Mouse (Mus musculus) fat pad, adult 2 months (tissue): ENCODE data around the gene Adk.
"Not testable (repeated sequence)": the region's sequence is repeated elsewhere in the genome, so short reads cannot be mapped to it uniquely, and the experiment has no call there.

Source experiments
- DNase-seq: peaks from one replicate; pipeline ENCODE4 v3.0.0-alpha.2; 2011; ENCODE audit warnings: low read depth, low spot score; ENCODE audit errors: extremely low read depth

Gene Adk

DNA sequence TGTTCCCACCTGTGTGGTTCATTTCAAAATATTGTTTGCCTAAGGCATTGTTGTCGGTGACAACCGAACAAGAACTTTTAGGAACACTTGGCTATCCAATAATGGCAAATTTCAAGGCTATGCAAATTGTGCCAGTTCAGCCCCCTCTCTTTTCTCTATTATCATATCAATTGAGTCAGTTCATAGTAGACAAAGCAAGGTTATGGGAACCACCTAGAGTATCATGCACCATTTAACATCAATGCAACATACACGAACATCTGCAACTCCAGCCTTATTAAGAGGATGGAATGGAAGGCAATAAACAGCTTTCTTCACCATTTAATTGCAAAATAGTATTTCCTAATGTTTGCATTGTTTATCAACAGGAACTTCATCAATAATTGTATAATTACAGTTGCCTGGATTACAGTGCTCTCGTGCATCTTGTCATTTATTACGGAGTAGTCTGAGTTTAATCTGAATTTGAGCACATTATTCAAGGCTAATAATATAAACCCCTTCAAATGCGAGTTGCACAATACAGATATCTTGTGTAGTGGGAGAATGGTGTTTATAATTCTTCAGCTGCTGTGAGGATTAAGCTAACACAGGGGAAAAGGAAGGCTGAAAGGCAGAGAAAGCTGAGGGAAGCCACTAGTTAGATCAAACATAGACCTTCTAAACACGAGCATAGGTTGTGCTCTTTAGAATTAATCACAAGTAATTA is 358.5 kb downstream of the Adk start:
- no peak for DNase-seq

DNA sequence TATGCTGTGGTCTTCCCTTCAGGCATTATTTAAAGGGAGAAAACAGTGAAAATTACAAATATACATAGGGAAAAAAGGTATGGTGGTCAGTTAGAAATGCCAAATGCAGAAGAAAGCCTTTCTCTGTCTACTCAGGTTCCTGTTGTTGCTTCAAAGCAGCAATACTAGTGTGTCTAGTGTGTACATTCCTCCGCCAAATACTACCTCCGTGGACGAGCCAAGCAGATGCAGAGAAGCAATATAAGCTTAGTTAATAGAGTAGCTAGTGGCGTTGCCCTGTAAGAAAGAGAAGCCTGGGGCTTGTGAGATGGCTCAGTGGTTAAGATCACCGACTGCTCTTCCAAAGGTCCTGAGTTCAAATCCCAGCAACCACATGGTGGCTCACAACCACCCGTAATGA is 359.1 kb downstream of the Adk start:
- no peak for DNase-seq

DNA sequence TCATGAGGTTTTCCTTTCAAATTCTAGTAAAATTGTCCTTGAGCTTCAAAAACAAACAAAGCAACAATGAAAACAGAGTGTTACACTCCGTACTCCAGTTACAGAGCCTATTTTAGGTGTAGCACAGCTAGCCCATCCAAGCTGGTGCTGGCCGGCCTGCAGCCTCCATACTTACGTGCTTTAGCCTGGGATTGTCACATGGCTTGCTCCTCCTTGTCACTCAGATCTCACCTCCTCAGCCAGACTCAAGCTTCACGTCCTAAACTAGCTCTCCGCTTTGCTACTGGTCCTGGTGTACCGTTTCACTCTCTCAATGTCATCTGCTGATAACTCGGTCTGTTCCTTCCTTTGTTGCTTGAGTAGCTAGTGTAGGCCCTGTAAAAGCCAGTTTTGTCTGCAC is 366.0 kb downstream of the Adk start:
- DNase-seq, result no peak

DNA sequence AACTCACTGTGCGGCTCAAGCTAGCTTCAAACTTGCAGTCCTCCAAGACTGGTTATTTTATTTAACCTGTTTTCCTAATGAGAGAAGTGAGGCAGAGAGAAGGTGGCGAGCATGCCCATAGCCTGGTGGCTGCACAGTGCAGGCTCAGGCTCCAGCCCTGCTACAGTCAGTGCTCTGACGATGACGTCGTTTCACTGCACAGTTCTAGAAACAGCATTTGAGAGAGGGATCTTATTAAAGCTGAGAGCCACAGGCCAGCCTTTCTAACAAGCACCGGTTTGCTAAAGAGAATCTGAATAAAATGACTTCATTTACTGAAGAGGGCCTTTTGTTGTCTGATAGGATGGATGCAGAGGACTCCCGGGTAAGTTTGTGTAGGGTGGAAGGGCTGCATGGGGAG is 375.0 kb downstream of the Adk start:
- DNase-seq, result no peak

DNA sequence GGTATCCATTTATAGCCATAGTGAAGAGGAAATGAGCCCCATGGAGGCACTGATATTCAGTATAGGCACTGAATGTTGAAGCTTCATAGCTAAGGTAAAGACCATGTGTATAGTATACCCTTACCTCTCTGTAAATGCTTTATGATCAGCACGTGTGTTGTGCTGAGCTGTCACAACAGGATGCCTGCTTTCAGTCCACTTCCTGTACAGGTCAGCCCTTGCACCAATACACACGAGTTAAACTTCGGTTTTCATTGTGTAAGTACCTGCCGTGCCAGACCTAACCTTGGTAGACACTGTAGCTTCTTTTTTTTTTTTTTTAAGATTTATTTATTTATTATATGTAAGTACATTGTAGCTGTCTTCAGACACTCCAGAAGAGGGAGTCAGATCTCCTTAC is 381.0 kb downstream of the Adk start:
- DNase-seq, result no peak

DNA sequence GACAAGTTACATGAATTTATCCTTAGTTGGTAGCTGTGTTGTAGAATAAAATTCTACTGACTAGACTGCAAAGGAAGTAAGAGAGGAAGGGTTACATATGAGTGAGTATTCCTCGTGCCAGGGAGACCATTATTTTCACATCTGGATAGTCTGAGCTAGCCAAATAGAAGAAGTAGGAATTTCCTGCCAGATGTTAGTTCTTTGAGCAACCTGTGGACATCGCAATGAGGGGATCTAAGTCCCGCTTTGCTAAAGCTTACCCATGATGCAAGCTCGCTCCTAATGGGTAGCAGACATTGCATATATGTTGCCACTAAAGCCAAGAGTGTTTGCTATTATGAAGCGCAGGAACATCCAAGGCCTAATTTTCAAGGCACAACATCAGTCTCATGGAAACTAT is 381.6 kb downstream of the Adk start:
- no peak for DNase-seq

DNA sequence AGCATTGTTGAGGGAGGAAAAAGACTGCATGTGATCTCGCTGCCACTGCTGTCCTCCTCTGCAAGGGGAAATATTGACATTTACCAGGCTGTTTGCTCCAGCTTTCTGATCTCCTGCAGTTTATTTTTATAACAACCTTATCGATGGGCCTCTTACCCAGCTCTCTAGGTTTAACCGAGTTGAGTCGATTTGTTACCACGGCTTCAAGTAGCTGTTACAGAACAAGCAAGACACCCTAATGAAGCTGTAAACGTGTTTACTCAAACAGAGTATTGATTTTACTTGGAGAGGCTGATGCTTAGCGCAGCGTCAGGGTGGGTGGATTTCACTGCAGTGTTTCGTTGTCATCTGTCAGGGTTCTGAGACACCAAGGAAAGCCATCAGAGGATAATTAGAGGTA is 382.3 kb downstream of the Adk start:
- DNase-seq, result no peak

DNA sequence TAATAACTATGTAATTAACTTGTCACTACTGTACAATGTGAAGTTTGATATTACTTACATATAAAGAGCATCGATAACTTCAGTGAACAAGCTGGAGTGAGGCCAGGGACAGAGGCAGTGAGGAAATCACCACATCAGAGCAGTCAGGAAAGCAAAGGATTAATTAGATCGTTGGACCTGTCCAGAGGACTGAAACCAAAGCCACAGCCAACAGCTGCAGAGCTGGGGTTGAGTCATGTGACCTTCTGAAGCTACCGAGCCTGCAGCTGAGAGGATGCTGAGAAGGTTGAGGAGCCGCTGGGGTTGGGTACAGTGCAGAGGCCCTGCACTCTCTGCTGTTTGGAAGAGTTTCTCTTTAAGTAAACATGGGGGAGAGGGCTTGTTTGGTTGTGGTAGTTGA is 387.4 kb downstream of the Adk start:
- DNase-seq, result no peak

DNA sequence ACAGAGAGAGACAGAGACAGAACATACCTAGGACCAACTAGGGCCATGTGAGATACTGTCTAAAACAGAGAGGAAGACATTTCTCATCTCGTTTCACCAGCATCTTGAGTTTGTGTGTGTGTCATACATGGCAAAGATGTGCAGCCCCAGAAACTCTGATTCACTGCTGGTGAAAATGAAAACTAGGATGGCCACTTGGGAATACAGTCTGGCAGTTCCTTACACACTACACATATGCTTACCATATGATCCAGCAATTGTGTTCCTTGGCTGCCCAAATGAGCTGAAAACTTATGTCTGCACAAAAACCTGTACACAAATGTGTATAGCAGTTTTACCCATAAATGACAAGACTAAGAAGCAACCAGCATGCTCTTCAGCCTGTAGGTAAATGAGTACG is 388.2 kb downstream of the Adk start:
- no peak for DNase-seq

DNA sequence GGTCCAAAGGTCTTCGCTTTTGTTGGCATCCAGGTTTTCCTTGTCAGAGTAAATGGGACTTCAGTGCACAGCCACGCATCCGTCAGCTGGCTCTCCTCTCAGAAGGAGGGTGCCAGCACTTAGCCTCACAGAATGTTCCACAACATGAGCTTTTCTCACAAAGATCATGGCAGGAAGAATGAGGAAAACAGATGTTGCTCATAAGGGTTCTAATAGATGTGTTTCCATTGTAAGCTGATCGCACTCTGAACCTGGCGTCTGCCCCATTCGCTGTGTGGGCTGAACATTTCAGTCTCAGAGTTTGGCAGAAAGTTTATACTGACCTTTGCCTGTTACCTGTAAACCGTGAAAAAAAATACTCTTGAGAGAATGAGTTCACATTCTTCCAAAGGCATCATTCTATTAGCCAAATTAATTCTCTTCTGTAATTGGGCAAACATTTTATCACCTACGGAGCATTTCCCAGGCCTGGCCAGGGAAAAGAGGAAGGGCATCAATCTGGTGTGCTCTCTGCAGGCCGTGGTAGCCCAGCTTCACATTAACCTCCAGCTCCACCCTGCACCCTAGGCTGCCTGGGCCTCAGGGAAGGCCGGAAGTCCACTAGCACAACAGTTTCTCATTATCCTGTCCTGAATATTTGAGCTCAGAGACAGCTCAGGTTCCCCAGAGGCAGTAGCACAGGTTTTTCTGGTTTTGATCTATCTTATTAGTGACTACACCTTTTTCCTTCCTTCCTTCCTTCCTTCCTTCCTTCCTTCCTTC is 389.6 kb downstream of the Adk start:
- DNase-seq, result no peak

DNA sequence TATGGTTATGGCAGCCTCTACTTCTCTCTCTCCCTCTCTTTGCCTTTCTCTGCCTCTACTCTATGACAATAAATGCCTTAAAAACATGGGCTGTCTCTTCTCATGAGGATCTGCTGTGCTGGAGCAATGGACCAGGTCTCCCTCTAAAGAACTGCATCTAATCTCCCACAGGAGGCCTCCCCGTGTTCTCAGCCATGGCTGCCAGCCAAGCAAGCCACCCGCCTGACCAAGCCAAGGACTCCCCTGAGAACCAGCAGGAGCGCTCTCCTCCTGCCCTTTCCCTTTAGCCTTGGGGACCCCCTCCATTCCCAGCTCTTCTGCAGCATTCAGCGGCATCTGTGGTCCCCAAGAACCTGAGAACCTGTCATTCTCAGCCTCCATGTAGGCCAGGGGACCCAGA is 400.2 kb downstream of the Adk start:
- no peak for DNase-seq

DNA sequence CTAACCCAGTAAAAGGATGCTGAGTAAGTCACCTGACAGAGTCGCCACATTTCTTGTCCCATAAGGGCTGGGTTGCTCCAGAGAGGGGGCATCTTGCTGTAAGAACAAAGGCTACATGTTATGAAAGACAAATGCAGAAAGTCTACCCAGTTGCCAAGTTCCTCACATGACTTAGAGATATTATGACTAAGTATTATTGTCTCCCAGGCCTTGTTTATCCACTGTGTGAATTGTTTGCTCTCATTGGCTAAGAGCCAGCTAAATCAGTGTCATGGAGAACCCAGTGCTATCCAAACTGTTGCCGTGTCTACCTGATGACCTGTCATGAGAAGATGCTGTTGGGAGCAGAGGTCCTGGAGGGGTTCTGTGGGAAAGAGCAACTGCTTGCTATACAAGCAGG is 401.5 kb downstream of the Adk start:
- DNase-seq, result no peak

DNA sequence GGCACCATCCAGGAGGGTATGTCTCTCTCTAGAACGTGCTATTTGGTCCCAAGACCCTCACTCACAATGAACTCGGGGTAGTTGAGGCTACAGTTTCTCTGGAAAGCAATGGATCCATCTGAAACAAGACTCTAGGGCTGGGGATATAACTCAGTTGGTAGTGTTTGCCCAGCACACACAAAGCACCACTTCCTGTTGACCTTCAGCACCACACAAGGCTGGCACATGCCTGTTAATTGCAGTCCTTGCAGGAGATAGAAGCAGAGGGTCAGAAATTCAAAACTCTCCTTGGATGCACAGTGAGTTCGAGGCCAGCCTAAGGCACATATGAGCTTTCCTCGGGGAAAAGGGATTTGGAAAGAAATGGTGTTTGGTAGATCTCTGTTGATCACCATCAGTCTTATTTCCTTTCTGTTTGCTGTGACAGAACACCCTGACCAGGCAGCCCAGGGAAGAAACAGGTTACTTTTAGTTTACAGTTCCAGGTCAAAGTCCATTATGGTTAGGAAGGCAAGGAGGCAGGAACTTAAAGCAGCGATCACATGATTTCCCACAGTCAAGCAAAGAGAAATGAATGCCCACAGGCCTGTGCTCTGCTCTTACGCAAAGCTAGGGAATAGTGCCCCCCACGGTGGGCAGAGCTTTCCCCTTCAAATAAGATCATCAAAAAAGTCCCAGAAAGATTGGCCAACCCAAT is 403.4 kb downstream of the Adk start:
- no peak for DNase-seq

DNA sequence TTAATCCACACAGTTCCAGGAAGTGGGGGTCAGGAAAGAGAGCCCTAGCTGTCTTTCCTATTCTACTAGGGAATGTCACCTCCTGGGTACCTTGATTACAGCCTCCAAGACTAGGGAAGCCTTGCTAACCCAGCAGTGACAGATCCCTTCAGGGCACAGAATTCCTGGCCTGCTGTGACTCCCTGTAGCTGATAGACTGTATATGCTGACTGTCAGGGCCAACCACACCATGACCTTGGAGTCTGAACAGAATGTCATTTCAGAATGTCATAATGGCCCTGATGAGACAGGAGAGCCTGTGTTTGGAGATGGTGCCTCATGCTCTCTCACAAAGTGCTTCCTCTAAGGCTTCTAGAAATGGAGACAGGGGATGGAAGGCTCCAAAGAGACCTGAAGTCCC is 404.2 kb downstream of the Adk start:
- no peak for DNase-seq

DNA sequence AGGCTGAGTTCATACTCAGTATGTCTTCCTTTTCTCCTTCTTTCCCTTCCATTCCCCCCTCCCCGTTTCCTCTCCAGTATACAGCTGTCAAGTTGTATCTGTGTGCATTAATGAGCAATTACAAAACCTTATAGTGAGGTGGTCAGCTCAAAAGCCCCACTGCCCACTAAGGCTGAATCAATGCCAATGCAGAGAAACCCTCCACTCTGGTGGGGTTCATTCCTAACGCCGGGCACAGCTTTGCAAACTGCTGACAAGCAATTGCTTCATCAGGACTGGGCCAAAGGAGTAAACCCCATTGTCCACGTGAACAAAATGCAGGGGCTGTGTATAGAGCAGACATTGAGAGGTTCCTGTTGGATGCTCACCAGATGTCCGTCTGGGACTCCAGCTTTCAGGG is 405.5 kb downstream of the Adk start:
- DNase-seq, result no peak

DNA sequence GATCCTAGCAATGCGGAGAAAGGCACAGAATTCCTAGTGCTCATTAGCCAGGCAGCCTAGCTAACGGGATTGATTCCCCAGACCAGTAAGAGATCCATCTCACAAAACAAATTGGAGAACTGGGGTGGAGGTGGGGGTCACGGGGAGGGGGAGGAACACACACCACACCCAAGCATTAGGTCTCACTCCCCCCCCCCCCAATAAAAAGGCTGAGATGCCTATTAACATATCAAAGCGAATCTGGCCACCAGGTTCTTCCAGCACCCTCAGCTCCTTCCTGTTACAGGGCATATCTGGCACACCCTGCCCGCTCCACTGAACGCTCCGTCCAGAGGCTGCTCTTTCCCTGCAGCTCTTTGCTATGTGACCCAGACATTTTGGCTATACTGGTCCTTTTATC is 406.3 kb downstream of the Adk start:
- no peak for DNase-seq

DNA sequence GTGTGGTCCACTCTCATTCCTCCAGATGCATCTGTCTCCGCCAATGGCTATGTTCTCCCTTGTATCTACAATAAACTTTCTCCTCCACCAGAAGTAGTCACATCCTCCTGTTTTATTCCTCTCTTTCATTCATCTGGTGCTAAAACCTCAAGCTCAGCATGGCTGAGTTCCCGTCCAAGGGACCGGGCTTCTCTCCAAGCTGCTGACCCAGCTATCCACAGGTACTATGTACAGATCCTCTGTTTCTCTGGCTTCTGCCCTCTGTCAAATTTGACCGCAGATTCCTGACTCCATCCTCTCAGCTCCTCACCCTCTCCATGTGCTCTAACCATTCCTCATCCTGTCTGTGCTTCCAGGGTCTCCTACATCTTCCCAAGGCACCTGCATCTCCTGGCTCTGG is 406.8 kb downstream of the Adk start:
- no peak for DNase-seq

DNA sequence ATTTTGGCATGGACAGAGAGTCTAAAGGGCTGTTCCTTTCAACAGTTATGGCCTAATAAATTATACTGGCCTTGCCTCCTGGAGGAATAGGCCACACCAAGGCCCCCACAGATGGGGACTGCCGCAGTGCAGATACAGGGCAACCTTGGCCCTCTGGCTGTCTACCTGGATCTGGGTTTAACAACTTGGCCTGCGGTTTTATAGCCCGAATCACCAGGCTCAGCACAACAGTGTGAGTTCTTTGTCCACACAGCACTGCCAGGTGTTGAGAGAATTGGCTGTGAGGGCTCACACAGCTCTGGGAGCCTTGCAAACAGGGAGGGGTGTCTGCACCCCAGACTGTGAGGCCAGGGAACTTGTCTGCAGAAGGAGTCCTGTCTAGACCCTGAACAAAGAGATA is 410.0 kb downstream of the Adk start:
- no peak for DNase-seq

DNA sequence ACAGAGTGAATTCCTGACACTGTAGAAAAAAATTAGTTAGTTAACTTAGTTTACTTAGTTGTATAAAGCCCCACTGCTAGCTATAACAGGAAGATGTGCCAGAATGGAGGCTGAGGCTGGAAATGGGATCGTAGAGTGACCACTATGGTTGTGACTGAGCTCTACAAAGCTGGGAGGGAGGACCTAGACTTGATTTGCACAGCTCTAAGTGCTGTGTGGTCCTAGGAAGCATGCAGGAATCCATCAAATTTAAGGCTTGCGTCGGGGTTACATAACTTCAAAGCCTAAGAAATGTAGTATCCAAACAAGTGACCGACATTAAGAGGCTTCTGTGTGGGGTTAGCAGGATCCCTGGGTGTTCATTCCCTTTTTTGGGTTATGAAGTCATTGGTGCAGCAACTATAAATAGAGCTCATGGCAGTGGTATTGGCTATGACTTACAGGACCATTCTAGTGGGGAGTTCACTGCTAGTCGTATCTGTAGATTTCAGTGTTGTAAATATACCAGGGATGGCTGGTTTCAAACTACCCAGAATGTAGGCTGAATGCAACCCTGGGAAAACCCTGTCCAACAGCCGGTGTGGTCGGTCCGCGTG is 410.8 kb downstream of the Adk start:
- no peak for DNase-seq

DNA sequence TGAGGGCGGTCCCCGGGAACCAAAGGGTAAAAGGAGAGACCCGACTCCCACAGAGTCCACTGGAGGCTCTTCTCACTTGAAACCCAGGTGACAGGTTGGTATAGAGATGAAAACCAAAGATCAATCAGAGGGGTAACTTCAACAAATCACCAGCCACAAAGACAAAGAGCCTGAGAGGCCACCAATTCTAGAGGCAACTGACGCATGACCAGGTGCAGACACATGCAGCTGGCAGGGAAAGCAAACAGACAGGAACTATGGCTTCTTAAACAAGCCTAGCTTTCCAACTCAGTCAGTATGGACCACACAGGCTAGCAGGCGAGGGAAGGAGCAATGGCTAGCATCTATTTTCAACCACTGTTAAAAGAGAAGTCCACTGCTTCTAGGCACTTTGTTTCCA is 418.0 kb downstream of the Adk start:
- DNase-seq, result no peak

DNA sequence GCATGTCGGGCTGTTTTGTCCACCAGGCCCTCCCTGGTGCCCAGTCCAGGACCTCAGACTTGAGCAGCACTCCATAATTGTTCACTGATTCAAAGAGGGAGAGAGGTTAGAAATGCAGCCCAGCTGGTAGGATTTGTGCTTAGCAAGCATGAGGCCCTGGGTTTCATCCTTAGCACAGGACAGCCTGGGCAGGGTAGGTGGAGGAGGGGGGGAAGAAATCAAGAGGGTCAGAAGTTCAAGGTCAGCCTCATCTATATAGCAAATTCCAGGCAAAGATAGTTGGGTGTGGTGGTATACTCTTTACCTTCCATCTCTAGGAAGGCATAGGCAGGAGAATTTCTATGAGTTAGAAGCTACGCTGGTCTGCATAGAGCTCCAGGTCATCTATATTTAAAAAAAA is 419.6 kb downstream of the Adk start:
- no peak for DNase-seq

DNA sequence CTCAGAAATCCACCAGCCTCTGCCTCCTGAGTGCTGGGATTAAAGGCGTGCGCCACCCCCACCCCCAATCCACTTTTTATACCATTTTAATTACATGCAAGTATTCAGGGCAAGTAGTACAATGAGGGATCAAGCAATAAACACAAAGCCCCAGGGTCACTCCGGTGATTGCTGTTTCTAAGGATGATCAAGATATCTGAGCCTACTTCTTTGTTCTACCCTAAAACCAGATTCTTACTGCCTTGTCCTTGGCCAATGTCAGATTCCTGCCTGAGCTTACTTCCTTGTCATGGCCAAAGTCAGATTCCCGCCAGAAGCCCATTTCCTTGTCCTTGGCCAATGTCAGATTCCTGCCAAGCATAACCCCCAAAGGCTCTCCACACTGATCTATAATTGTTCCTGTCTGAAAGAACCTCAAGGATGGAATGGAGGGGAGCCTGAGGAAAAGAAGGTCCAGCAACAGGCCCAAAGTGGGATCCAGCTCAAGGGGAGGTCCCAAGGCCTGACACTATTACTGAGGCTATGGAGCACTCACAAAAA is 422.3 kb downstream of the Adk start:
- DNase-seq, result not testable (repeated sequence)
